Mouse (Mus musculus) embryonic fibroblast, embryonic 13.5 days (primary cell): Measurements from ENCODE around the gene Cd27.

Source experiments
- CTCF ChIP-seq: IDR thresholded peaks from 2 replicates; pipeline ENCODE4 v1.5.1; 2011; ENCODE audit warnings: mild to moderate bottlenecking, control low read depth, low read length, moderate library complexity, borderline replicate concordance; ENCODE audit not compliant: insufficient read depth
- POLR2A ChIP-seq: IDR thresholded peaks from 2 replicates; pipeline ENCODE4 v1.6.1; 2011; ENCODE audit warnings: low read depth, mild to moderate bottlenecking, control low read depth, low read length, moderate library complexity

DNA sequence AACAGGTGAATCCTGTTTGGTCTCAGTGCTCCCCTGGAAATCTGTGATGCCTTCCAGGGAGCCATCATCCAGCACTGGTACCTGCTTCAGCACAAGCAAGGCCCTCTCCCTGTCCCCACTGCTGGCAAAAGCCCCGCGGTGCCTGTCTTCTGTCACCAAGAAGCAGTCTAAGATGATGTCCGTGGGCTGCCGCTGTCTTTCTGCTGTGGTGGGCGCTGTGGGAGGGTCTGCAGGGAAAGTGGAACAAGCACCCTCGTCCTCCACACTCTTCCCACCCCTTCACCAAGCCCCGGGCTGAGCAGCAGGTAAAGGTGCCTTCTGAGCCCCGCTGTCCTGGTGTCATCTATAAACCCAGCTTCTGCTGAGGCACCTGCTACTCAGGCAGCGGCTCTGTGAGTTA, 6.2 kb downstream of the Cd27 start:
- TF ChIP-seq CTCF, result no peak
- TF ChIP-seq POLR2A, result no peak
